Mouse (Mus musculus) left cerebral cortex, postnatal 25 days (tissue): ENCODE data around the gene BC048403. TPM values are rescaled to one million over a fixed set of nuclear protein-coding genes. Genes with fewer than 3 reads are reported as not detected.
"Not testable (repeated sequence)": the region's sequence is repeated elsewhere in the genome, so short reads cannot be mapped to it uniquely, and the experiment has no call there.

ENCODE experiments used
- DNase-seq, 2 experiments: peaks; one replicate each; pipeline ENCODE4 v3.0.0; 2022; ENCODE audit warnings: low spot score in 2 of 2, mixed read lengths in 1 of 2
- intact Hi-C: fragments of 180-260 bp; cut with DNase I; formaldehyde crosslinking; loops from one replicate; pipeline ENCODE4 v1.15.1; 2025
- total RNA-seq, 2 experiments: library from RNA; stranded (reverse); gene quantifications; 2 replicates each; pipeline ENCODE4 v1.2.3; 2021

The BC048403 gene
- total RNA-seq, 2 experiments from 2014 or later = 9.9 to 10.2 TPM

- DNase-seq = no peak
- intact Hi-C loops = no loop called here
Observed at GRCm38 (mm10) chr10:121754237-121754636, 14.5 kb downstream of the BC048403 start.

- intact Hi-C loops = no loop called here
- DNase-seq = no peak
Observed at GRCm38 (mm10) chr10:121755822-121756221, 16.1 kb downstream of the BC048403 start.

- intact Hi-C loops = no loop called here
Observed at GRCm38 (mm10) chr10:121756677-121757076, 16.9 kb downstream of the BC048403 start.

GRCm38 (mm10) chr10:121759095-121759494 is 19.4 kb downstream of the BC048403 start:
- intact Hi-C loops = no loop called here

More at GRCm38 (mm10) chr10:121756677-121757076, 16.9 kb downstream of the BC048403 start:
- peak in 1 of 2 experiments; percentile 21 for DNase-seq

GRCm38 (mm10) chr10:121762141-121762540 is 22.4 kb downstream of the BC048403 start:
- DNase-seq = no peak
- intact Hi-C loops = no loop called here

More at GRCm38 (mm10) chr10:121759095-121759494, 19.4 kb downstream of the BC048403 start:
- DNase-seq = no peak

GRCm38 (mm10) chr10:121763191-121763590 is 23.5 kb downstream of the BC048403 start:
- DNase-seq = no peak
- intact Hi-C loops = no loop called here

GRCm38 (mm10) chr10:121764469-121765173 is 24.9 kb downstream of the BC048403 start:
- no peak for DNase-seq
- intact Hi-C loops = no loop called here

- intact Hi-C loops = no loop called here
- peak; percentile 17 to 48 for DNase-seq
Observed at GRCm38 (mm10) chr10:121765174-121766057, 25.7 kb downstream of the BC048403 start.

- DNase-seq, intact Hi-C loops: not testable (repeated sequence)
Observed at GRCm38 (mm10) chr10:121767295-121767694, 27.6 kb downstream of the BC048403 start.

GRCm38 (mm10) chr10:121769711-121770110 is 30.0 kb downstream of the BC048403 start:
- intact Hi-C loops = loop anchor here (5.0 kb wide), 1 partner anchor 283 kb away; no protein-coding TSS in a partner anchor
- DNase-seq = no peak

- intact Hi-C loops = loop anchor here (5.0 kb wide), 1 partner anchor 281 kb away; no protein-coding TSS in a partner anchor
- DNase-seq = no peak
Observed at GRCm38 (mm10) chr10:121770624-121771577, 31.2 kb downstream of the BC048403 start.

- no peak for DNase-seq
- intact Hi-C loops = loop anchor here (5.0 kb wide), 1 partner anchor 278 kb away; no protein-coding TSS in a partner anchor
Observed at GRCm38 (mm10) chr10:121773813-121774212, 34.1 kb downstream of the BC048403 start.

- no peak for DNase-seq
- intact Hi-C loops = no loop called here
Observed at GRCm38 (mm10) chr10:121775990-121776389, 36.3 kb downstream of the BC048403 start.

GRCm38 (mm10) chr10:121781159-121781558 is 41.4 kb downstream of the BC048403 start:
- intact Hi-C loops = no loop called here
- no peak for DNase-seq

- intact Hi-C loops = no loop called here
- no peak for DNase-seq
Observed at GRCm38 (mm10) chr10:121788536-121788935, 48.8 kb downstream of the BC048403 start.

GRCm38 (mm10) chr10:121790078-121790477 is 50.3 kb downstream of the BC048403 start:
- DNase-seq = no peak
- intact Hi-C loops = no loop called here

GRCm38 (mm10) chr10:121792661-121793060 is 52.9 kb downstream of the BC048403 start:
- DNase-seq = no peak
- intact Hi-C loops = no loop called here

GRCm38 (mm10) chr10:121794486-121794885 is 54.7 kb downstream of the BC048403 start:
- DNase-seq = no peak
- intact Hi-C loops = no loop called here
